Mouse (Mus musculus) urinary bladder, postnatal 10 days (tissue): ENCODE measurements around the gene Leng1.
A peak's percentile ranks its signal among the peaks of the same experiment; 100 is the strongest.

ENCODE experiments used
- DNase-seq: peaks from one replicate; pipeline ENCODE4 v3.0.0; 2022; ENCODE audit warnings: low spot score

The Leng1 gene

GRCm38 (mm10) chr7:3692382-3692986, 26.8 kb upstream of the Leng1 start, which contains the start of gene Tsen34:
TSS of gene Tsen34 (plus strand) at chr7:3692863.
- DNase-seq = no peak

DNA sequence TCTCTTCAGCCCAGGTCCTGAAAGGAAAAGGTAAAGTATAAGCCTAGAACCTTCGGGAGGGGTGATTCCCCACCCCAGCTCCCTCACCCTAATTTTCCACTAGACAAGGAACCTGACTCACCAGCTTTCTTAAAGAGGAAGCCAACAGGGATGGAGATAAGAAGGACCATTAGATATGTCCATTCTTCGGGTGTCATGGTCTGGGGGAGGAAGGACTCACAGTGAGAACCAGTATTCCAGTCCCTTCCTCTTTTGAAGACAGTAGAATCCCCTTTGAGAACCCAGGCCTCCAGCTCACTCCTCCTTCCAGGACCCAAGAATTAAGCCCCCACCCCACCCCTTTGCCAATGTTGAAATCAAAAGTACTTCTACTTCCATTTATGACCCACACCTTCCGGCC, 26.3 kb upstream of the Leng1 start:
- DNase-seq = no peak

GRCm38 (mm10) chr7:3685400-3686187, 20.0 kb upstream of the Leng1 start:
- no peak for DNase-seq

DNA sequence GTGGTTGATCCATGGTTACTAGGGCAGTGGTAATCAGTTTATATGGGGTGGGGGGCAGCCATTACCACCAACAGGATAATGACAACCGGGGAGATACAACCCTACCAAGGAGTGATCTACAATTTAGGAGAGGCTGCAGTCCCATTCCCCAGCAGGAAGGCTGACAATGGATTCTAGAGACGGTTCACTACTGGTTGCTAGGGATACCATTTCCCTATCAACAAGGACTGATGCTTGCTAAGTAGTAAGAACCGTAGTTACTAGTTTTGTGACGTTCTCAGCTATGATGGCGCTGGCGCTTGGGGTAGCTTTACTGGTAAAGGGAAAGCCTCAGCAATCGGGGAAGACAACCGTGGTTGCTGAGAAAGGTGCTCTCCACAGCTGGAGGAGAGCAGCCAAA, 19.1 kb upstream of the Leng1 start:
- no peak for DNase-seq

- no peak for DNase-seq
These were observed 18.4 kb upstream of the Leng1 start for GRCm38 (mm10) chr7:3683908-3684550.

DNA sequence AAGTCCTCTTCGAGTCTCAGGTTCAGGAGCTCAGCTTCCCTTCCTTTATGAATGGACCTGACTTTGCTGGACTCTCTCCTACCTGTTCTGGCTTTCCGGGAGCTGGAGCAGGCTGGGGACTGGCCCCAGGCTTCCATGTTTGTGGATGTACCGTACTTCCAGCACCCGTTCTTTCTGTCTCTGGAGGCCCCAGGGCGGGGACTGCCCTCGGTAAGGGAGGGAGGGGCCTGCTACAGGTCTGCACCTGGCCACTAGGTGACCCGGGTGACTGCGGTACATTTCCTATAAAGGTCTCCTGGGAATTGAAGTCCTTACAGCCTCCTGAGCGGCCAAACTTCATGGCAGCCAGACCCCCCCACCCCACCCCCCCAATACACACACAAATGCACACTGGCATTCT, 11.7 kb upstream of the Leng1 start, which contains the start of gene Tmc4:
Tmc4 (minus strand) TSS at position 212 of the 400 bp plus-strand sequence.
- DNase-seq = no peak

GRCm38 (mm10) chr7:3676371-3676770, 10.7 kb upstream of the Leng1 start:
- DNase-seq = no peak

DNA sequence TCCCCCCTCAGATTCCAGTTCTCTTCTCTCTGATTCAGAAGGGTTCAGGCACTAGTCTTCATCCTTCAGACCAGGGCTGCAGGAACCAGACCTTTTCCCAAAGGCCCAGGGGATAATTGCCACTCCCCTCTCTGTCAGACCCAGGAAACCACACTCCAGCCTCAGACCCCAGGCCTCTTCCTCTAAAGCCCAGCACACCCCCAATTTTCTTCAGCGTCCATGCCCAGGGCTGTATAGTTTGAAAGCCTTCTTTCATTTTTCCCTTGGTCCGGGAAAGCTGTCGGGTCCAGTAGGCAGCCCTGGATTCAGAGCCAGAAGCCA, 9.5 kb upstream of the Leng1 start:
- DNase-seq = no peak

DNA sequence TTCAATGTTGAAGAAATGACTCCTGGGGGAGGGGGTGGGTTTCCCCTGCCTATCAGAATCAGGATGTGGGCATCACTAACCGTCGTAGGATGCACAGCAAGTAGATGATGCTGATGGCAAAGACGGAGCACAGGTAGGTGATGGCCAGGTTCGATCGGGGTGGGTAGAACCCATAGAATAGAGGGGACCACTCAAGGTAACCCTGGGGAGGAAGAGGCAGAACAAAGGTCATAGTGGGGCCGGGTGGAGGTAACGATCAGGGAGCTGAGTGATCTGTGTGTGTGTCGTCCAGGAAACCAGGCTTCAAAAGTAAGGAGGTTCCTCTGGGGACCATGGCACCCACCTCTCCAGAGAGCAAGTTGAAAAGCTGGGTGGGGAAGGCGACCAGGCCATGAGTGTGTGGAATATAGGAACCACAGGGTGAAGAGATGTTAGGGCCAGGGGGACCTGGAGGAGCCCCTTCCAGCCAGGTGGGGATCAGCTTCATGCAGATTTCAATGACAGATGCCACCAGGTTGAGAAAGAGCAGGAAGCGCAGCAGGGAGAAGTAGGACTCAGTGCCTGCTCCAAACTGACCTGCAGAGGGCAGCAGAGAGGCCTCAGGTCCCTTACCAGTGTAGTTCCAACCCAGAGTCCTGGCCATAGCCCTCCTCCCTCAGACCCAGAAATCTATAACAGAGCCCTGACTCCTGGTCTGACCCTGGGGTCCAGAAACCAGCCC, 9.0 kb upstream of the Leng1 start:
- DNase-seq = peak; percentile 57

DNA sequence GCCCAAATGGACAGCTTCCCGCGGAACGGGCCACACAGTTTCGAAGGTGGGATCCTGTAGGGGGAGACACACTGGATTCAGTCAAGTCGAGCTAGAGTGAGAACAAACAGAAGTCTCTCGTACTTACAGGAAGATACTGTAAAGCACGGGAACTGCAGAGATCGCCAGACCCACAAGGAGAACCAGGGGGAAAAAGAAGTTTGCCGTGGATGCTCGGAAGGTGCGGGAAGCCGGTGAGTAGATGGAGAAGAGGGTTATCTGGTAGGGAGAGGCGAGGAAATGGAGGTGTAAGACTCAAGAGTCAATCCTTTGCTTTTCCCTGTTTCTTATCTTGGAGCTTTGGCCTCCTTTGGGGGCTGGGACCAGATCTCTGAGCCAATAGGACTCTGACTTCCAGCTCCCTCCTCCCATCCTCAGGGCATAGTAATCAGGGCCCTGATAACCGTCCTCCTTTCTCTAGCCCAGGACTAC, 1.3 kb upstream of the Leng1 start:
- DNase-seq = no peak

- no peak for DNase-seq
These were observed 971 bp downstream of the Leng1 start for GRCm38 (mm10) chr7:3664524-3665214.

- no peak for DNase-seq
These were observed 7.1 kb downstream of the Leng1 start for GRCm38 (mm10) chr7:3658578-3658977.

GRCm38 (mm10) chr7:3656966-3657365, 8.7 kb downstream of the Leng1 start:
- DNase-seq = no peak

- DNase-seq = no peak
These were observed 19.0 kb downstream of the Leng1 start for GRCm38 (mm10) chr7:3646641-3647040.

- DNase-seq = no peak
These were observed 19.5 kb downstream of the Leng1 start for GRCm38 (mm10) chr7:3646188-3646587.

DNA sequence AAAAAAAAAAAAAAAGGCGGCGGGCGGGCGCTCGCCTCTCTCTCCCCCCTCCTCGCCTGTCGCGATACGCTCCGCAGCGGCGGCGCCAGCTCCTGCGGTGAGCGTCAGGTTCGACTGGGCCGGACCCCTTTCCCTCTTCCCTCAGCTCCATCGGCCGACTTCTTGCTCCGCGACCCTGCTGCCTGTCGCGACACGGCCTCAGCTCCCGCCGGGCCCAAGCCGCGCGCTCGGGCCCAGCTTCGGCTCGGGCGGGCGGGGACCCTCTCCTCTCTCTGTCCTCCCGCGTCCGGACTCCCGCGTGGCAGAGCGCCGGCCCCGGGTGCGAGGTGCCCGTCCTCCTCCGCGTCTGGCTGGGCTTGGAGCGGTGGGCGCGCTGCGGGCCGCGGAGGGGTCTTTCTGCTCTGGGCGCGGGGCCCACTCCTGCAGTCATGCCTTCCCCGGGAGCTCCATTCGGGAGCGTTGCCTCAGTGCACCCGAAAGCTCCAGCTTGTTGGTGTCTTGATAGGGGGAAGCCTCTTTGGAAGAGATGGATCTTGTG, 20.1 kb downstream of the Leng1 start:
- DNase-seq = no peak

- DNase-seq = peak; percentile 93
These were observed 20.8 kb downstream of the Leng1 start, which contains the start of gene Cnot3 for GRCm38 (mm10) chr7:3644672-3645487. TSS of gene Cnot3 (plus strand) at chr7:3645268.

- no peak for DNase-seq
These were observed 21.3 kb downstream of the Leng1 start for GRCm38 (mm10) chr7:3644348-3644671.

- no peak for DNase-seq
These were observed 21.8 kb downstream of the Leng1 start for GRCm38 (mm10) chr7:3643843-3644242.

GRCm38 (mm10) chr7:3643412-3643811, 22.2 kb downstream of the Leng1 start:
- no peak for DNase-seq

GRCm38 (mm10) chr7:3630478-3630815, 35.2 kb downstream of the Leng1 start:
- no peak for DNase-seq
